9 mouse cellular contexts compared by ENCODE assay signal in the genomic region with DNA sequence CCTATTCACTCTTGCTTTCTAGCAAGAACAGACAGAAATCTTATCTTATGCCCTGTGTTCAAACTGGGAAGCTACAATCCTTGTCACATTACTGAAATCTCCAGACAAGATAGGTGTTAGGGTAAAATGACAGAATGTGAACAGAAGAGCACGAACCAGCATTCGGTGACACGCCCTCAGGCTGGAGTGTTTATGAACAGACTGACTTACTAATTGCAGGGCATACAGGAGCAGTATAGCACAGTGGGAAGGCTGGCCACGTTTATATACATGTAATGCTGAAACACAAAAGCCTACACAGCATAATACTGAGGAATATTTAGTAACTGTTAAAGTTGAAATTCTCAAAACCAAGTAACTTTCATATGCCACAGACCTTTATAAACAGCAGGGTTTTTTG.
DNase-seq lines count a peak whose midpoint lies in the region; ATAC-seq and TF ChIP-seq lines count a peak whose summit lies in the region.
"Had no signal": no experiment of that assay in that cellular context is flagged by ENCODE, and none has a peak within 500 bp of the region (broad histone marks: within the 10 kb centered on the region; RNA-seq: fewer than 3 reads in every experiment).

No protein-coding gene starts in this region.

- peak; percentile 62; the same call in 1 of the 2 replicates for ATAC-seq in kidney, embryonic 16.5 days (ENCODE audit: low FRiP score, low TSS enrichment)
- no peak for ATAC-seq in intestine, postnatal 0 days
- ATAC-seq in neural tube, embryonic 13.5 days (ENCODE audit: low read depth) = peak; percentile 70

- no peak overlapping the region for H3K27ac ChIP-seq in kidney, embryonic 16.5 days (ENCODE audit: low read length)
- 0 out of 2 replicates have a peak overlapping the region, but pooled peaks have one; percentile 75 for H3K27ac ChIP-seq in forebrain, embryonic 10.5 days
- no peak overlapping the region for H3K27ac ChIP-seq in intestine, postnatal 0 days (ENCODE audit: low read depth, low read length)
- H3K27ac ChIP-seq in neural tube, embryonic 13.5 days (replicated peaks) = peak overlapping the region; percentile 95

- peak overlapping the region; percentile 67 for H3K4me2 ChIP-seq in kidney, embryonic 16.5 days (replicated peaks; ENCODE audit: low read depth, low read length)
- peak overlapping the region; percentile 64 for H3K4me2 ChIP-seq in intestine, postnatal 0 days (replicated peaks; ENCODE audit: low read depth)
- H3K4me2 ChIP-seq in neural tube, embryonic 13.5 days = peak overlapping the region; percentile 75

- peak overlapping the region; percentile 31; the same call in 1 of the 2 replicates for H3K9ac ChIP-seq in kidney, embryonic 16.5 days (replicated peaks; ENCODE audit: low read length)
- no peak overlapping the region; the same call in 1 of the 2 replicates for H3K9ac ChIP-seq in intestine, postnatal 0 days (ENCODE audit: low read depth, low read length)
- peak overlapping the region; percentile 82 for H3K9ac ChIP-seq in neural tube, embryonic 13.5 days

- H3K36me3 ChIP-seq in kidney, embryonic 16.5 days (ENCODE audit: insufficient read depth, low read length) = no peaks in the 10 kb centered on the region
- no peaks in the 10 kb centered on the region for H3K36me3 ChIP-seq in forebrain, embryonic 10.5 days (replicated peaks)
- no peaks in the 10 kb centered on the region for H3K36me3 ChIP-seq in intestine, postnatal 0 days (ENCODE audit: control insufficient read depth, insufficient read depth)
- H3K36me3 ChIP-seq in neural tube, embryonic 13.5 days = no peaks in the 10 kb centered on the region

- H3K4me1 ChIP-seq in kidney, embryonic 16.5 days (ENCODE audit: insufficient read depth, low read length) = peaks cover 12% of the 10 kb centered on the region; the same call in 1 of the 2 replicates
- peaks cover 17% of the 10 kb centered on the region for H3K4me1 ChIP-seq in forebrain, embryonic 10.5 days
- H3K4me1 ChIP-seq in intestine, postnatal 0 days (replicated peaks; ENCODE audit: control insufficient read depth, insufficient read depth, low read length) = 0 out of 2 replicates have a peak, but pooled peaks cover 4% of the 10 kb centered on the region
- H3K4me1 ChIP-seq in neural tube, embryonic 13.5 days (replicated peaks) = peaks cover 33% of the 10 kb centered on the region

- WGBS in kidney, embryonic 16.5 days = 57% methylated on average over 4 of the region's 4 CpGs
- WGBS in forebrain, embryonic 10.5 days = 61% methylated on average over 4 of the region's 4 CpGs
- WGBS in intestine, postnatal 0 days = 35% methylated on average over 4 of the region's 4 CpGs
- WGBS in neural tube, embryonic 13.5 days = 21% methylated on average over 4 of the region's 4 CpGs

- TF ChIP-seq CTCF in intestine, postnatal 0 days (IDR thresholded peaks at IDR 0.05; ENCODE audit: low read depth) = no peak

- DNase-seq in kidney, adult 11 months = no peak
- no peak for DNase-seq in forebrain, embryonic 10.5 days (ENCODE audit: extremely low spot score, low spot score)
- no peak for DNase-seq in MN1 (ENCODE audit: low spot score)
- DNase-seq in spleen, adult 12 weeks (ENCODE audit: low spot score) = no peak
- no peak for DNase-seq in ovary, postnatal 10 days (ENCODE audit: low spot score)

- H3K4me3 ChIP-seq in kidney, embryonic 16.5 days (ENCODE audit: low read length) = peak overlapping the region; percentile 46
- peak overlapping the region; percentile 52 for H3K4me3 ChIP-seq in forebrain, embryonic 10.5 days
- H3K4me3 ChIP-seq in intestine, postnatal 0 days (ENCODE audit: low read depth, low read length) = peak overlapping the region; percentile 26; the same call in 1 of the 2 replicates
- H3K4me3 ChIP-seq in neural tube, embryonic 13.5 days = peak overlapping the region; percentile 52

- no peaks in the 10 kb centered on the region for H3K27me3 ChIP-seq in kidney, embryonic 16.5 days (ENCODE audit: insufficient read depth, low read length)
- H3K27me3 ChIP-seq in forebrain, embryonic 10.5 days (ENCODE audit: poor library complexity, severe bottlenecking) = no peaks in the 10 kb centered on the region
- H3K27me3 ChIP-seq in intestine, postnatal 0 days (replicated peaks; ENCODE audit: control insufficient read depth, insufficient read depth, low read length) = no peaks in the 10 kb centered on the region
- H3K27me3 ChIP-seq in neural tube, embryonic 13.5 days = no peaks in the 10 kb centered on the region

- no peaks in the 10 kb centered on the region for H3K9me3 ChIP-seq in kidney, embryonic 16.5 days (ENCODE audit: low read length)
- H3K9me3 ChIP-seq in forebrain, embryonic 10.5 days = no peaks in the 10 kb centered on the region
- no peaks in the 10 kb centered on the region for H3K9me3 ChIP-seq in intestine, postnatal 0 days (ENCODE audit: control insufficient read depth)
- H3K9me3 ChIP-seq in neural tube, embryonic 13.5 days = no peaks in the 10 kb centered on the region
- H3K9me3 ChIP-seq: G1E had no signal

Comparison
In these comparisons a context has a peak if more than half of its experiments do, and no peak if none do; other contexts are left out.
1. H3K27ac ChIP-seq: peak in forebrain, embryonic 10.5 days (single experiment) and neural tube, embryonic 13.5 days (single experiment); none in kidney, embryonic 16.5 days (single experiment) and intestine, postnatal 0 days (single experiment).
2. Peak in every context shown above with its lines, with median percentiles within 50 percentile points of each other: H3K4me2 ChIP-seq and H3K4me3 ChIP-seq.